In the genomic region with DNA sequence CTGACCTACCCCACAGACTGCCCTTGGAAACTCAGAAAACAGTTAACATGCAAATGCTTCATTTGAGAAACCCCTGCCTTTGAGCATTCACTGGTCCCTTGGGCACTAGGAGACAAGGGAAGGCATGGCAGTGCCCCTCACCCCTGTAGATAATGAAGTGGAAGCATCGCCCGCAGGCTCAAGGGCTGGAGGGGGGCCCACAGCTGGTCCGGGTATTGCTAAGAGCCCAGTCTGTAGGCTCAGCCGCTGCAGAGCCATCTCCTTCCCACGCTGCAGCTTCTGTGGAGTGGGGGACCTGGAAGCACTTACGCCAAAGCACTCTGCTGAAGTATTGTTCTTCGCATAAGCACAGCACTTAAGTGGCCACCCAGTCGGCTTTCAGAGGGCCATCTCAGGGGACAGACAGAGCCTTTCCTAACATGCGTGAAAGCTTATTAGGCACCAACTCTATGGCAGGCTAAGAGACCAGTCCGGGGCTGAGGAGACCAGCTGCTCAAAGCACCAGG, we compare ENCODE assay signal across 9 mouse cellular contexts. TPM values are rescaled to one million over a fixed set of nuclear protein-coding genes. Genes with fewer than 3 reads are reported as not detected.
DNase-seq lines count a peak whose midpoint lies in the region; ATAC-seq lines count a peak whose summit lies in the region.
"Had no signal": no experiment of that assay in that cellular context is flagged by ENCODE, and none has a peak within 500 bp of the region (broad histone marks: within the 10 kb centered on the region; RNA-seq: fewer than 3 reads in every experiment).

No protein-coding gene starts in this region.

- peak overlapping the region; percentile 34 for H3K27ac ChIP-seq in forebrain, embryonic 14.5 days (ENCODE audit: low read depth, low read length)
- no peak overlapping the region for H3K27ac ChIP-seq in neural tube, embryonic 15.5 days (replicated peaks)
- no peak overlapping the region for H3K27ac ChIP-seq in limb, embryonic 10.5 days
- H3K27ac ChIP-seq: liver, embryonic 13.5 days had no signal

- intact Hi-C loops in left cerebral cortex, postnatal 14 days (cut with DNase I), result loop anchor here (2.0 to 5.0 kb wide), 2 partner anchors 83 to 143 kb away; a partner anchor contains a TSS
- intact Hi-C loops in left cerebral cortex, postnatal 25 days (cut with DNase I), result loop anchor here (5.0 kb wide), 1 partner anchor 248 kb away; no protein-coding TSS in a partner anchor

- DNase-seq in left cerebral cortex, postnatal 14 days (ENCODE audit: low spot score in 2 of 2), result peak; percentile 23 to 25
- no peak for DNase-seq in left cerebral cortex, adult 11 months (ENCODE audit: low spot score)
- peak; percentile 69 for DNase-seq in forebrain, embryonic 14.5 days (ENCODE audit: low spot score)
- DNase-seq in left cerebral cortex, postnatal 25 days (ENCODE audit: low spot score in 2 of 2), result peak; percentile 20 to 42
- DNase-seq in urinary bladder, postnatal 14 days (ENCODE audit: low spot score), result no peak
- no peak for DNase-seq in kidney, adult 9 months
- DNase-seq in limb, embryonic 10.5 days (ENCODE audit: low spot score), result no peak
- DNase-seq: liver, embryonic 13.5 days had no signal

- no peaks in the 10 kb centered on the region; the same call in 1 of the 2 replicates for H3K27me3 ChIP-seq in forebrain, embryonic 14.5 days (replicated peaks; ENCODE audit: control insufficient read depth, insufficient read depth, low read length)
- H3K27me3 ChIP-seq in neural tube, embryonic 15.5 days (replicated peaks), result no peaks in the 10 kb centered on the region
- peaks cover 37% of the 10 kb centered on the region for H3K27me3 ChIP-seq in limb, embryonic 10.5 days (ENCODE audit: low read depth, poor library complexity, severe bottlenecking)

- H3K4me2 ChIP-seq in forebrain, embryonic 14.5 days (ENCODE audit: low read length), result peak overlapping the region; percentile 28; the same call in 1 of the 2 replicates
- H3K4me2 ChIP-seq in neural tube, embryonic 15.5 days, result peak overlapping the region; percentile 28
- H3K4me2 ChIP-seq: liver, embryonic 13.5 days had no signal

- peak overlapping the region; percentile 43 for H3K9ac ChIP-seq in forebrain, embryonic 14.5 days (ENCODE audit: low read length)
- no peak overlapping the region for H3K9ac ChIP-seq in neural tube, embryonic 15.5 days (replicated peaks)
- H3K9ac ChIP-seq: liver, embryonic 13.5 days had no signal

- peak; percentile 81 for ATAC-seq in forebrain, embryonic 14.5 days
- ATAC-seq in neural tube, embryonic 15.5 days (ENCODE audit: low FRiP score), result no peak

- WGBS in forebrain, embryonic 14.5 days, result 6% methylated on average over 10 of the region's 10 CpGs
- WGBS in neural tube, embryonic 15.5 days, result 11% methylated on average over 10 of the region's 10 CpGs
- WGBS in limb, embryonic 10.5 days, result 44% methylated on average over 10 of the region's 10 CpGs

- peaks cover 28% of the 10 kb centered on the region for H3K4me1 ChIP-seq in forebrain, embryonic 14.5 days (ENCODE audit: control insufficient read depth, insufficient read depth, low read length)
- H3K4me1 ChIP-seq in neural tube, embryonic 15.5 days, result peaks cover 41% of the 10 kb centered on the region
- peaks cover 17% of the 10 kb centered on the region for H3K4me1 ChIP-seq in limb, embryonic 10.5 days

- no peak overlapping the region for H3K4me3 ChIP-seq in forebrain, embryonic 14.5 days (ENCODE audit: low read depth, low read length)
- H3K4me3 ChIP-seq in neural tube, embryonic 15.5 days (replicated peaks), result no peak overlapping the region
- no peak overlapping the region for H3K4me3 ChIP-seq in limb, embryonic 10.5 days
- H3K4me3 ChIP-seq: liver, embryonic 13.5 days had no signal

- no peaks in the 10 kb centered on the region for H3K9me3 ChIP-seq in forebrain, embryonic 14.5 days (replicated peaks; ENCODE audit: control insufficient read depth, low read length)
- no peaks in the 10 kb centered on the region for H3K9me3 ChIP-seq in neural tube, embryonic 15.5 days (replicated peaks)
- no peaks in the 10 kb centered on the region for H3K9me3 ChIP-seq in limb, embryonic 10.5 days (replicated peaks)
- H3K9me3 ChIP-seq: liver, embryonic 13.5 days had no signal

- H3K36me3 ChIP-seq in forebrain, embryonic 14.5 days (ENCODE audit: control insufficient read depth, insufficient read depth, low read length), result no peaks in the 10 kb centered on the region
- H3K36me3 ChIP-seq in neural tube, embryonic 15.5 days, result no peaks in the 10 kb centered on the region
- no peaks in the 10 kb centered on the region for H3K36me3 ChIP-seq in limb, embryonic 10.5 days
- H3K36me3 ChIP-seq: liver, embryonic 13.5 days had no signal

RNA-seq across cellular contexts. Expression of a gene that starts 35.2 kb away (rescaled TPM):
- total RNA-seq in left cerebral cortex, postnatal 14 days (2021), result 100 to 1,000 TPM; 123 to 130 TPM
- polyA plus RNA-seq in forebrain, embryonic 14.5 days (2014; fragmentation: Nextera tagmentation; extraction: Ambion mirVana), result 38.8 and 55.8 TPM in 2 replicates
- 100 to 1,000 TPM; 102 to 113 TPM for total RNA-seq in left cerebral cortex, postnatal 25 days (2021)
- 77.5 and 80.4 TPM in 2 replicates for polyA plus RNA-seq in neural tube, embryonic 15.5 days (2015; fragmentation: Nextera tagmentation; extraction: Ambion mirVana)
- polyA plus RNA-seq in limb, embryonic 10.5 days (2016; fragmentation: Nextera tagmentation; extraction: Ambion mirVana), result 35.8 and 38.5 TPM in 2 replicates

Comparison
In these comparisons a context has a peak if more than half of its experiments do, and no peak if none do; other contexts are left out.
1. DNase-seq: peak in left cerebral cortex, postnatal 14 days (2 of 2), forebrain, embryonic 14.5 days (single experiment) and left cerebral cortex, postnatal 25 days (2 of 2); none in left cerebral cortex, adult 11 months (single experiment), urinary bladder, postnatal 14 days (single experiment), kidney, adult 9 months (single experiment) and limb, embryonic 10.5 days (single experiment).